10 mouse cellular contexts compared by ENCODE assay signal in the genomic region with DNA sequence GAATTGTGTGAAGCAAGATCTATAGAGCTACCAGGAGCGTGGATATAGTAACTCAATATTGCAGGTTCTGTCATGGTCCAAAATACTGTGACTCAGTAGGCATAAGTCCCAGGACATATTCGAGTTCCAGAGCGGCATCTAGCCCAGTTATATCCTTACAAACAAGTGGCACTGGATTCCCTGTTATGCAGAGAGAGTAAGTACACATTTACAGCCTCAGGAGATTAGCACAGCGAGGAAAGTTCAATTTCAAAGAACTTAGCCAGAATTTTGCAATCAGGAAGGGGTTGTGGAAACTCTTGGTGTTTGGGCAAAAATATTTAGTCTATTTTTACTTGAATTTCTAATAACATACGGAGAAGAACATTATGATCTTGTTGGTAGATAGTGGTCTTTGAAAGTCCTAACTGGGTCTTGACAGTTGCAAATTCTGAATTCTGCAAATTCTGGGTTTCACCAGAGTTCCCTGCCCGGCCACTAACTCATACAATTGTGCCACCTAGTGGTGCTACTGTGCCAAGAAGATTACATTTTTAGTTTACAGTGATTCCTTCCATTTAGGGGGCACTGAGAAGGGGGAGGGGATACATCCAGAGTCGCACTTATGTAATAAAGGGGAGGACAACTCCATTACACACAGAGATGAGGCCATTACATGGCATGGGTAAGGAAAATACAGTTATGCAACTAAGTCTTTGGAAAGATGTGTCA. TPM values are rescaled to one million over a fixed set of nuclear protein-coding genes. Genes with fewer than 3 reads are reported as not detected.
A peak's percentile ranks its signal among the peaks of the same experiment; 100 is the strongest.
DNase-seq lines count a peak whose midpoint lies in the region.
"Had no signal": no experiment of that assay in that cellular context is flagged by ENCODE, and none has a peak within 500 bp of the region (broad histone marks: within the 10 kb centered on the region; RNA-seq: fewer than 3 reads in every experiment).

No protein-coding gene starts in this region.

- WGBS in heart, embryonic 10.5 days, result 49% methylated on average over 7 of the region's 7 CpGs

- no peaks in the 10 kb centered on the region for H3K9me3 ChIP-seq in heart, embryonic 10.5 days
- H3K9me3 ChIP-seq: G1E had no signal

- H3K4me1 ChIP-seq in heart, embryonic 10.5 days, result no peaks in the 10 kb centered on the region

- no peak overlapping the region for H3K27ac ChIP-seq in heart, embryonic 10.5 days

- H3K27me3 ChIP-seq in heart, embryonic 10.5 days (ENCODE audit: insufficient read depth, poor library complexity, severe bottlenecking), result peaks cover 10% of the 10 kb centered on the region; the same call in 1 of the 2 replicates

- H3K36me3 ChIP-seq in heart, embryonic 10.5 days, result no peaks in the 10 kb centered on the region
- H3K36me3 ChIP-seq: G1E had no signal

- no peak overlapping the region for H3K4me3 ChIP-seq in heart, embryonic 10.5 days

- peak; percentile 0 for DNase-seq in gastrocnemius, adult 18-20 months (ENCODE audit: low spot score)
- DNase-seq in gastrocnemius, postnatal 14 days, result no peak
- peak; percentile 4 to 23 for DNase-seq in left cerebral cortex, postnatal 25 days (ENCODE audit: low spot score in 2 of 2)
- DNase-seq in left cerebral cortex, postnatal 36 days (ENCODE audit: low spot score in 2 of 2), result no peak
- DNase-seq in NIH3T3 (ENCODE audit: low read depth), result peak; percentile 56
- DNase-seq in induced T-regulatory cell, adult 2 months (ENCODE audit: low read depth), result peak; percentile 0
- no peak for DNase-seq in heart, postnatal 4 days
- DNase-seq in heart, embryonic 10.5 days (ENCODE audit: low spot score), result no peak
- DNase-seq: gastrocnemius, postnatal 36 days had no signal

- intact Hi-C loops in gastrocnemius, postnatal 14 days (cut with DNase I; ENCODE audit: low total_unique reads), result loop anchor here (5.0 to 10.0 kb wide), 2 partner anchors 346 to 634 kb away; no protein-coding TSS in a partner anchor
- intact Hi-C loops in left cerebral cortex, postnatal 25 days (cut with DNase I), result loop anchor here (5.0 to 10.0 kb wide), 2 partner anchors 174 to 219 kb away; no protein-coding TSS in a partner anchor
- intact Hi-C loops in left cerebral cortex, postnatal 36 days (cut with DNase I), result no loop called here

RNA-seq across cellular contexts. Expression of gene Chrdl1, which starts 54.7 kb away (rescaled TPM):
- 1 to 10 TPM; 2.2 to 3.0 TPM for total RNA-seq in gastrocnemius, adult 18-20 months (2021)
- 1 to 10 TPM; 2.6 to 5.1 TPM for total RNA-seq in gastrocnemius, postnatal 14 days (2021)
- total RNA-seq in left cerebral cortex, postnatal 25 days (2021), result 10 to 100 TPM; 16.2 to 18.9 TPM
- 10 to 100 TPM; 14.3 to 15.7 TPM for total RNA-seq in left cerebral cortex, postnatal 36 days (2021)
- 1 to 10 TPM; 1.1 to 2.0 TPM for total RNA-seq in heart, postnatal 4 days (2021)
- polyA plus RNA-seq in heart, embryonic 10.5 days (2016; fragmentation: Nextera tagmentation; extraction: Ambion mirVana), result 1.7 and 2.2 TPM in 2 replicates
- polyA plus RNA-seq: G1E had no signal

Comparison
In these comparisons a context has a peak if more than half of its experiments do, and no peak if none do; other contexts are left out.
1. DNase-seq: peak in gastrocnemius, adult 18-20 months (single experiment), left cerebral cortex, postnatal 25 days (2 of 2), NIH3T3 (single experiment) and induced T-regulatory cell, adult 2 months (single experiment); none in gastrocnemius, postnatal 14 days (single experiment), left cerebral cortex, postnatal 36 days (0 of 2), heart, postnatal 4 days (single experiment) and heart, embryonic 10.5 days (single experiment).